Mouse (Mus musculus): ENCODE results near the gene Gm45799. TPM values are rescaled to one million over a fixed set of nuclear protein-coding genes. Genes with fewer than 3 reads are reported as not detected.
A peak's percentile ranks its signal among the peaks of the same experiment; 100 is the strongest.

Gm45799 gene
- polyA plus RNA-seq, 1 experiment from 2014 or later = 31.9 TPM

DNA sequence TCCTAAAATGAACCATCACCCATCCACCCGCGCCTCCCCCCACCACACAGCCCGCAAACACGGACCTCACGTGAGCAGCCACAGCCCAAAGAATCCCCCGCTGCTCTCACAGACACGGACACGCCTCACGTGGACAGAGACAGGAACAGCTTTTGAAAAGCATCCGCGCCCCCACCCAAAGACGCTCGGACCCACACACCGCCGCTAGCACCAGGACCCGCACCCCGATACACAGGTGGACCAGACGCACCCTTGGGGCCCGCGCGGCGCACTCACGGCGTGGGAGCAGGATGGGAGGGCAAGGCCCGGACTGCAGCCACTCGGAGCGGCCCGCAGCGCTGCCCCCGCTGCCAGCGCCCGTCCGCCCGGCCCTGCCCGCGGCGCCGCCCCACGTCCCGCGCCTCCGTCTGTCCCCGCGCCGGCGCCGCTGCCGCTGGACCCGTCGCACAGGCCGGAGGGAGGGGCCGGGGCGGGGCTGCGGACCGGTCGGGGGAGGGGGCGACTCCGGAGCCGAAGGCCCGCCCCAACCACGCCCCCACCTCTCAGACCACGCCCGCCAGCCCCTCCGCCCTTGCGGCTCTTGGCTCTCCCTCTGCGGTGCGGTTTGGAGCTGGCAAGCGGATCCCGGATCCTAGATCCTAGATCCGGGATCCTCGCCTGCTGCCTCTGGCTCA, 7.1 kb upstream of the Gm45799 start, which contains the start of gene Trim3:
TSS of gene Trim3 (minus strand) at position 445 of the 674 bp plus-strand sequence.
- Histone ChIP-seq H3K36me3 (ENCODE audit: insufficient read depth) (peaks cover 29% of the 10 kb centered on the region), H3K4me2 (peak within 1 kb of the TSS; percentile 63), H3K9ac (peak within 1 kb of the TSS; percentile 85), H3K4me3 (ENCODE audit: low read depth, low read length) (peak within 1 kb of the TSS; percentile 85), H3K27ac (ENCODE audit: low read depth) (peak within 1 kb of the TSS; percentile 63; the same call in 1 of the 2 replicates), H3K9me3 (ENCODE audit: low read depth, low read length) (no peaks in the 10 kb centered on the region), H3K27me3 (ENCODE audit: insufficient read depth, low read length) (no peaks in the 10 kb centered on the region), H3K4me1 (ENCODE audit: insufficient read depth) (peaks cover 27% of the 10 kb centered on the region)
- peak; percentile 89 for DNase-seq
- under 1% methylated on average over 53 of the region's 71 CpGs for WGBS
- ATAC-seq (ENCODE audit: insufficient read depth) = peak; percentile 87
- TF ChIP-seq CTCF (IDR thresholded peaks at IDR 0.05; ENCODE audit: low read depth) = 0 out of 2 replicates have a peak, but pooled peaks have one; percentile 4

DNA sequence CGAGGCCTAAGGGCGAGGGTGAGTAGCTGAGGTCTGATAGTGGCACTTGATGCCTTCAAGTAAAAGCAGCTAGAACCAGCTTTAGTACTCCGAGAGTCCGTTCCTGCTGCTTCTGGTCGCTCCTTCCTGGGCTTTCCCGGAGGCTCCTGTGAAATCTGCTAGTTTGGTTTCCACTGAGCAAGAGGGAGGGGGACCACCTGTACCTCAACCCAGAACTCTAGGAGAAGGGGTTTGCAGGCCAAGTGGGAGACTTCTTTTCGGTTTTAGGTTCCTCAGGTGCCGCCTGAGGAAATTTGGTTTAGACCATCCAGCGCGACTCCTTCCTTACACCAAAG, 6.6 kb upstream of the Gm45799 start:
- Histone ChIP-seq H3K9me3 (ENCODE audit: low read depth, low read length) (no peaks in the 10 kb centered on the region), H3K27ac (ENCODE audit: low read depth) (no peak overlapping the region), H3K4me2 (peak overlapping the region; percentile 63), H3K4me1 (ENCODE audit: insufficient read depth) (peaks cover 22% of the 10 kb centered on the region), H3K4me3 (ENCODE audit: low read depth, low read length) (peak overlapping the region; percentile 85), H3K9ac (peak overlapping the region; percentile 85), H3K27me3 (ENCODE audit: insufficient read depth, low read length) (no peaks in the 10 kb centered on the region), H3K36me3 (ENCODE audit: insufficient read depth) (peaks cover 34% of the 10 kb centered on the region)
- no peak for ATAC-seq (ENCODE audit: insufficient read depth)
- no peak for TF ChIP-seq CTCF (IDR thresholded peaks at IDR 0.05; ENCODE audit: low read depth)
- WGBS = 6% methylated on average over 10 of the region's 10 CpGs
- no peak for DNase-seq

DNA sequence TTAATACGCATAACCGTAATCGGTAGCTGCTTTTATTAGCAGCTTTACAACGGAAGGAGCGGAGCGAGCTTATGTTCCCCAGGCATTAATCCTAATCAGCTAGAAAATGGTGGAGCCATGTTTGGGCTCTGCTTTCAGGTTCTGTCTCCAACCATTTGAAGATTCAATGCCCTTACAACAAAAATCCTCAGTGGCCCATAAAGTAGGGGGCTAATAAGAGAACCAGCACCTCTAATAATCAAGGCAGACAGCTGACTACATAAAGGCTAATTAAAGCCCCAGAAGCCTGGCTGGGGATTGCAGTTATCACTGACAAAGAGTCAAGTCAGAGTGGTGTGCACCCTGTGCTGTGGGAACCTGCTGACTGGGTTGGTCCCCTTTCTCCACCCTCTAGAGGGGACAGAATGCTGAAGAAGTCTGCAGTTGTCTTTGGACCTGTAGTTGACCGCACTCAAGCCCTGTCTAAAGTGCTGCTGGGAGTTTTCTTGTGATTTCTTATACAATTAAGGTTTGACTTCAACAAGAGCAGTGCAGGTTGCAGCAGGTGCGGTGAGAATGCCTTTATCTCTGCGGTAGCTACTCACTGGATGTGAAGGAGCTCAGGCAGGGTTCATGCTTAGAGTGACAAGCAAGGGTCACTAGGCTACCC, 6.0 kb upstream of the Gm45799 start:
- no peak overlapping the region for H3K9ac ChIP-seq
- no peaks in the 10 kb centered on the region for H3K9me3 ChIP-seq (ENCODE audit: low read depth, low read length)
- peak overlapping the region; percentile 85; the same call in 1 of the 2 replicates for H3K4me3 ChIP-seq (ENCODE audit: low read depth, low read length)
- peaks cover 36% of the 10 kb centered on the region for H3K36me3 ChIP-seq (ENCODE audit: insufficient read depth)
- ATAC-seq (ENCODE audit: insufficient read depth) (no peak), DNase-seq (no peak)
- H3K4me1 ChIP-seq (ENCODE audit: insufficient read depth) = peaks cover 16% of the 10 kb centered on the region
- no peak for TF ChIP-seq CTCF (IDR thresholded peaks at IDR 0.05; ENCODE audit: low read depth)
- H3K27me3 ChIP-seq (ENCODE audit: insufficient read depth, low read length) = no peaks in the 10 kb centered on the region
- no peak overlapping the region for H3K27ac ChIP-seq (ENCODE audit: low read depth)
- WGBS = 57% methylated on average over 9 of the region's 9 CpGs
- peak overlapping the region; percentile 63 for H3K4me2 ChIP-seq

DNA sequence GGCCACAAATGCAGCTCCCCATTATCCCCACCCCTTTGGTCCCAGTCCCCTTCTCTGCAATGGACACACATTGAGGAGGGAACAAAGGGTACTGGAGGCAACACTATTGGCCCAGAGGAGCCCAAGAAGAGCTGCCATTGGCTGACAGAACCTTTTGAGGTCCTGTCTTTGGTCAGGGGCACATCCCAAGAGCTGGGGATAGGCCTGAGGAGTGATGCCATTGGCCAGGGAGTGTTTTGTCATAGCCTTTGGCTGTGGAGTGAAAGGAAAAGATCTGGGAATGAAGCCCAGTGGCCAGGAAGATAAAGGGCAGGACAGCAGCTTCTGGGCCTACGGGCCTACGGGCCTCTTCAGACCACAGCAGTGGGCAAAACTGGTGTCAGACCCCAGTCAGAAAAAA, 4.6 kb upstream of the Gm45799 start:
- DNase-seq (no peak), ATAC-seq (ENCODE audit: insufficient read depth) (no peak)
- Histone ChIP-seq H3K27ac (ENCODE audit: low read depth) (no peak overlapping the region), H3K9me3 (ENCODE audit: low read depth, low read length) (no peaks in the 10 kb centered on the region), H3K9ac (no peak overlapping the region), H3K4me2 (no peak overlapping the region), H3K4me1 (ENCODE audit: insufficient read depth) (0 out of 2 replicates have a peak, but pooled peaks cover 7% of the 10 kb centered on the region), H3K27me3 (ENCODE audit: insufficient read depth, low read length) (no peaks in the 10 kb centered on the region), H3K36me3 (ENCODE audit: insufficient read depth) (peaks cover 36% of the 10 kb centered on the region), H3K4me3 (ENCODE audit: low read depth, low read length) (no peak overlapping the region)
- 92% methylated on average over 2 of the region's 2 CpGs for WGBS
- no peak for TF ChIP-seq CTCF (IDR thresholded peaks at IDR 0.05; ENCODE audit: low read depth)

DNA sequence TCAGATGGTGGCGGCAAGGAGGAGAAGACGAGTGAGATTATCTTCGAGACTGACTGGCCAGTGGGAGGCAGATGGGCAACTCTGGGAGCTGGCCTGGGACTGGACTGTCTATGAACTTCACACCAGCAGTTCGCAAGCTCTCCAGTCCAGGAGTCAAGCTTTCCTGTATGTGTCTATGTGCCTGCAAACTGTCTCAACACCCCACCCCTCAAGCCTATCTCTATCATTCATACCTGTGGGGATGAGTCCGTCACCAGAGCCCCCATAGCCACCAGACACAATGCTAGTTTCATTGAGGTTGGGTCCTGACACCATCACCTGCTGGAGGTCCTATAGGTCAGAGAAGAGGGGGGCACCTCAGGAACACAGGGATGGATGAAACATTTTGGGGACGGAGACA, 1.6 kb upstream of the Gm45799 start:
- 85% methylated on average over 6 of the region's 6 CpGs for WGBS

DNA sequence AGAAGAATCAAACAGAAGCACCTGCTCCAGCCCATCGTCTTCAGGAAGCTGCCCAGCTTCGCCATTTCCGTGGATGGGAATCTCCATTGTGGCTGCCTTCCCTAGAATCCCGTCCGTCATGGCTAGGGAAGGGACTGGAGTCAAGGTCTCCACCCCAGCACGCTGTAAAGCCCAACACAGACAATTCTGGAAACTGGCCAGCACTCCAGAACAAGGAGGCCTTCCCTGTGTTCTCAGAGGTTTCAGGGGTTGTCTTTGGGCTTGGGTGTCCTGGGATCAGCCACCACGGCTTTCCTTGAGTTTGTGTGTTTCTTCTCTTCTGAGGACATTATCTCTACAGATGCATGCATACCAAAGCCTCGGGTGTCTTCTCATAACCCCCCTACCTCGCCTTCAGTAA, 1.0 kb upstream of the Gm45799 start:
- Histone ChIP-seq H3K36me3 (ENCODE audit: insufficient read depth) (peaks cover 45% of the 10 kb centered on the region), H3K4me3 (ENCODE audit: low read depth, low read length) (peak overlapping the region; percentile 70), H3K27me3 (ENCODE audit: insufficient read depth, low read length) (no peaks in the 10 kb centered on the region), H3K4me1 (ENCODE audit: insufficient read depth) (no peaks in the 10 kb centered on the region), H3K27ac (ENCODE audit: low read depth) (no peak overlapping the region), H3K9me3 (ENCODE audit: low read depth, low read length) (no peaks in the 10 kb centered on the region), H3K9ac (peak overlapping the region; percentile 81), H3K4me2 (peak overlapping the region; percentile 70)
- TF ChIP-seq CTCF (IDR thresholded peaks at IDR 0.05; ENCODE audit: low read depth) = no peak
- WGBS = 58% methylated on average over 9 of the region's 9 CpGs
- ATAC-seq (ENCODE audit: insufficient read depth) (no peak), DNase-seq (peak; percentile 40)

More for the DNA sequence above, 1.6 kb upstream of the Gm45799 start:
- TF ChIP-seq CTCF (IDR thresholded peaks at IDR 0.05; ENCODE audit: low read depth) = no peak
- H3K4me2 ChIP-seq = peak overlapping the region; percentile 70
- DNase-seq = no peak
- peak overlapping the region; percentile 81; the same call in 1 of the 2 replicates for H3K9ac ChIP-seq
- no peak for ATAC-seq (ENCODE audit: insufficient read depth)
- H3K9me3 ChIP-seq (ENCODE audit: low read depth, low read length) = no peaks in the 10 kb centered on the region
- no peaks in the 10 kb centered on the region for H3K27me3 ChIP-seq (ENCODE audit: insufficient read depth, low read length)
- peak overlapping the region; percentile 70; the same call in 1 of the 2 replicates for H3K4me3 ChIP-seq (ENCODE audit: low read depth, low read length)
- H3K27ac ChIP-seq (ENCODE audit: low read depth) = no peak overlapping the region
- peaks cover 45% of the 10 kb centered on the region for H3K36me3 ChIP-seq (ENCODE audit: insufficient read depth)
- no peaks in the 10 kb centered on the region for H3K4me1 ChIP-seq (ENCODE audit: insufficient read depth)

DNA sequence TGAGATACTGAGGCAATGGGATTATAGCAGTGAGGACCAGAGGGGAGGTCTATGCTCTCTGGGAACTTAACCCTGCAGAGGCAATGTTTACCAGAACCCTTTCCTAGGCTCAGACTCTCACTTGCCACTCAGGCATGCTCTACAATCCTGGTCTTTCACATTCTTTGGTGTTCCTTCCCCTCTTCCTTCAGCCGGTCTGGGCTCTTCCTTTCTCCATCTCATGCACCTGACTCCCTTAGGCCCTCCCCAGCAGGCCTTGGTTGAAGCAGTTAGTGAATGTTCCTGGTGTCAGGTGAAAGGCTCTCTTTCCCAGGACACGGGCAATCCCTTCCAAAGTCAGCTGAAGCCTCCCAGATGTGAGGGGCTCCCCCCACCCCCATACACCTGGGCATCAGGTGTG, 596 bp upstream of the Gm45799 start, which contains the start of gene Timm10b:
TSS of gene Timm10b (plus strand) at position 301 of the 400 bp plus-strand sequence.
- ATAC-seq (ENCODE audit: insufficient read depth) (no peak; the same call in 1 of the 2 replicates), DNase-seq (no peak)
- peak within 1 kb of the TSS; percentile 70 for H3K4me3 ChIP-seq (ENCODE audit: low read depth, low read length)
- H3K4me1 ChIP-seq (ENCODE audit: insufficient read depth) = no peaks in the 10 kb centered on the region
- H3K9me3 ChIP-seq (ENCODE audit: low read depth, low read length) = no peaks in the 10 kb centered on the region
- peak within 1 kb of the TSS; percentile 90 for H3K27ac ChIP-seq (ENCODE audit: low read depth)
- WGBS = 2% methylated on average over 2 of the region's 2 CpGs
- H3K27me3 ChIP-seq (ENCODE audit: insufficient read depth, low read length) = no peaks in the 10 kb centered on the region
- no peak for TF ChIP-seq CTCF (IDR thresholded peaks at IDR 0.05; ENCODE audit: low read depth)
- peak within 1 kb of the TSS; percentile 81 for H3K9ac ChIP-seq
- H3K36me3 ChIP-seq (ENCODE audit: insufficient read depth) = peaks cover 45% of the 10 kb centered on the region
- peak within 1 kb of the TSS; percentile 70 for H3K4me2 ChIP-seq
